Mouse (Mus musculus) neural tube, embryonic 11.5 days (tissue): ENCODE results near the gene Maml3. TPM values are rescaled to one million over a fixed set of nuclear protein-coding genes. Genes with fewer than 3 reads are reported as not detected.

ENCODE experiments used
- ATAC-seq: fragments of 200-750 bp; cut with Nextera tagmentation; 2 replicates; pipeline ENCODE4 v1.8.0; 2017; ENCODE audit warnings: moderate number of reproducible peaks, mild to moderate bottlenecking, moderate TSS enrichment, moderate library complexity; ENCODE audit not compliant: insufficient read depth, low FRiP score, low TSS enrichment
- DNase-seq: peaks from one replicate; pipeline ENCODE4 v3.0.0-alpha.2; 2015; ENCODE audit warnings: low spot score
- H3K27ac ChIP-seq: fragments of 300-500 bp; sonication (generic); 2 replicates; pipeline ENCODE4 v1.5.1; 2014; ENCODE audit warnings: low read depth, mild to moderate bottlenecking, low read length
- H3K27me3 ChIP-seq: fragments of 300-500 bp; sonication (generic); 2 replicates; pipeline ENCODE4 v1.6.1; 2014; ENCODE audit warnings: mild to moderate bottlenecking, low read length, mixed read lengths; ENCODE audit not compliant: control insufficient read depth, insufficient read depth
- H3K36me3 ChIP-seq: fragments of 300-500 bp; sonication (generic); 2 replicates; pipeline ENCODE4 v1.6.1; 2014; ENCODE audit warnings: mild to moderate bottlenecking, low read length, moderate library complexity, mixed read lengths; ENCODE audit not compliant: control insufficient read depth, insufficient read depth
- H3K4me1 ChIP-seq: fragments of 300-500 bp; sonication (generic); 2 replicates; pipeline ENCODE4 v1.6.1; 2014; ENCODE audit warnings: low read length, mixed read lengths; ENCODE audit not compliant: control insufficient read depth, insufficient read depth
- H3K4me2 ChIP-seq: fragments of 300-500 bp; sonication (generic); 2 replicates; pipeline ENCODE4 v1.6.1; 2014; ENCODE audit warnings: low read depth, mild to moderate bottlenecking, moderate library complexity
- H3K4me3 ChIP-seq: fragments of 300-500 bp; sonication (generic); 2 replicates; pipeline ENCODE4 v1.5.1; 2014; ENCODE audit warnings: low read depth, low read length
- H3K9ac ChIP-seq: fragments of 300-500 bp; sonication (generic); 2 replicates; pipeline ENCODE4 v1.6.1; 2014; ENCODE audit warnings: mild to moderate bottlenecking, low read length
- H3K9me3 ChIP-seq: fragments of 300-500 bp; sonication (generic); 2 replicates; pipeline ENCODE4 v1.6.1; 2016; ENCODE audit warnings: low read length; ENCODE audit not compliant: control insufficient read depth
- WGBS: fragments of 180-500 bp; shearing (Covaris S2); extraction: QIAGEN DNeasy Blood & Tissue Kit; methylation state at CpG from one replicate; pipeline ENCODE4 v1.1.7; 2014; 5-methylcytosine and 5-hydroxymethylcytosine counted together
- polyA plus RNA-seq: library from polyadenylated mRNA; unstranded; fragments of >200 nt; fragmentation: Nextera tagmentation; extraction: Ambion mirVana; gene quantifications from 2 replicates; pipeline ENCODE4 v1.2.1, GENCODE M21; 2014

The Maml3 gene
- polyA plus RNA-seq, 1 experiment from 2014 or later = 8.1 TPM

DNA sequence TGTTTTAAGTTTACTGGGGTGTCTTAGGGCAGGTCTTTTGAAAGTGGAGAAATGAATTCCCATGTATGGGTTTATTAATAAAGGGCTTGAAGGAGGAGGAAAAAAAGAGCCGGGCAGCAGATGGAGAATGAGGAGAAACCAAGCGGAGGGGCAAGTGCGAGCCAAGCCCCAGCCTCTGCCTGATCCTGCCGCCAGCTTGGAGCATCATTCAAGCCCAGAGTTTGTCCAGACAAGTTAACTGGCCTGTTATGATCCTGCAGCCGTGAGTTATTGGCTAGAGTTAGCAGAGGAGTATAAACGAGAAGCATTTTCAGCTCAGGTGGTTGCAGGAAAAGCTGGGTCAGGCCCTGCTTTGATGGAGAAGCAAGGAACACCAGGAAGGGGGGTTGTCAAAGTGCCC lies 418.6 kb downstream of the Maml3 start:
- DNase-seq (no peak), ATAC-seq (no peak)
- H3K4me1 ChIP-seq = no peaks in the 10 kb centered on the region
- H3K4me2 ChIP-seq = no peak overlapping the region
- WGBS = 96% methylated on average over 6 of the region's 6 CpGs
- peaks cover 8% of the 10 kb centered on the region for H3K36me3 ChIP-seq
- no peak overlapping the region for H3K27ac ChIP-seq
- no peak overlapping the region for H3K9ac ChIP-seq
- no peaks in the 10 kb centered on the region for H3K27me3 ChIP-seq
- H3K4me3 ChIP-seq = no peak overlapping the region
- H3K9me3 ChIP-seq = no peaks in the 10 kb centered on the region

DNA sequence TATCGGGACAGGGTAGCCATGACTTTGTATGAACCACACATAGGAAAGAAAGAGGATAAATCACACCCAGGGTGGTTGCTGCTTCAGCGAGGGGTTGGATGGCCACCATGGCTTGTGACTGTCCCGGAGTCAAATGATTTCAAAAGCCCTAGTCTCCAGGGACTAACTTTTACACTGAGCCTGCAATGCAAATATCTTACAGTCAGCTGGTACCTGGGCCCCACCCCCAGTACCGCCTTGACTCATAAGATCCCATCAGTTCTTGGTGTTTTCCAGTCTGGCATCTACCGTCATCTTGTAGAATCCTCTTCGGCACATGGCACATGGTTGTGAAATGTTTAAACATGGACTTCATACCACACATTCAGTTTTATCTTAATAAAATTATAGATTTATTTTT lies 419.3 kb downstream of the Maml3 start:
- H3K27ac ChIP-seq = no peak overlapping the region
- DNase-seq = no peak
- 91% methylated on average over 6 of the region's 6 CpGs for WGBS
- no peak overlapping the region for H3K9ac ChIP-seq
- no peaks in the 10 kb centered on the region for H3K27me3 ChIP-seq
- peaks cover 8% of the 10 kb centered on the region for H3K36me3 ChIP-seq
- H3K4me2 ChIP-seq = no peak overlapping the region
- H3K9me3 ChIP-seq = no peaks in the 10 kb centered on the region
- no peaks in the 10 kb centered on the region for H3K4me1 ChIP-seq
- ATAC-seq = no peak
- no peak overlapping the region for H3K4me3 ChIP-seq

DNA sequence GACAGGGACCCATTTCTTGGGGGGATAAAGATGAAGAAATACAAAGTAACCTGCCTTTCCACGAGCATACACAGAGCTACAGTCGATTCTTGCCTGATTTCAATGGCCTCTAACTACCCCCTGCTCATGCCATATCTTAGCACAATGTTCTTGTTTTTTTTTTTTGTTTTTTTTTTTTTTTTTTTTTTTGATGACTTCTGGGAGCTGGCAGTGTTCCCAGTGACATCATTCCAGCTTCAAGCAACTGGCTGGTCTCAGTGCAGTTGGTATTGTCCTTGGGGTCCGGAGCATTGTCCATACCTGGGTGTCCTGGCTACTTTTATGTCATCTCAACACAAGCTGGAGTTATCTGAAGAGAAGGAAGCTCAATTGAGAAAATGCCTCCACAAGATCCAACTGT lies 429.9 kb downstream of the Maml3 start:
- H3K27ac ChIP-seq = no peak overlapping the region
- no peak overlapping the region for H3K9ac ChIP-seq
- 91% methylated on average over 3 of the region's 3 CpGs for WGBS
- no peaks in the 10 kb centered on the region for H3K9me3 ChIP-seq
- no peaks in the 10 kb centered on the region for H3K27me3 ChIP-seq
- no peaks in the 10 kb centered on the region for H3K4me1 ChIP-seq
- DNase-seq (no peak), ATAC-seq (no peak)
- H3K4me3 ChIP-seq = no peak overlapping the region
- H3K36me3 ChIP-seq = no peaks in the 10 kb centered on the region
- H3K4me2 ChIP-seq = no peak overlapping the region

DNA sequence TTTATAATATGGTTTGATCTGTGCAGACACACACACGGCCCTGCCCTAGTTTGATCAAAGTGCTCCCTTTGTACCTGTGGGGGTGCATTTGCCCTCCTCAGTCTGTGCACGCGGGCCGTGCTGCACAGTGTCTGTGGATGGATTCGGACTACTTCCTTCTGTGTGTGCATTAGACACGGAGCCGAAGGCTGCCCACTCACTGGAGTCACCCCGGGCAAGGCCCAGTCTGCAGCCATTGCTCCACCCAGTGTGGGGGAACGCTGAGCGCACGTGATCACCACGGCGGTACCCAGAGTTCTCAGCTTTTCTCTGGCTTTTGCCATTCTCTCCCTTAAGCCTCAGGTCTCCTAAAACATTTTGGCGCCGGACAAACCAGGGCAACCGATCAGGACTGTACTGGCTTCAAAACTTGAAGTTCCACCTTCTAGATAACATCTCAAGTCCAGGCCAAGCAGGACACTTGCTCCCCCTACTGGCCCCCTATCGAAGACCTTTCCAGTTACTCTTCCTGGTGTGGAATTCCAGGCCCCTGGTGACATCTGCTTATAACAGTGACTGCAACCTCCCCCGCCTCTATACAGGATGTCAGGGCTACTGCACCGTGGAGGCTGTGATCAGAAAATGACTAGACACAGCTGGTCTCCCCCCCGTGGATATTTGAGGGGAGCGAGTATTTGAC lies 431.3 kb downstream of the Maml3 start:
- H3K9ac ChIP-seq = no peak overlapping the region
- H3K36me3 ChIP-seq = no peaks in the 10 kb centered on the region
- H3K4me3 ChIP-seq = no peak overlapping the region
- H3K27me3 ChIP-seq = no peaks in the 10 kb centered on the region
- ATAC-seq (no peak), DNase-seq (peak; percentile 49)
- H3K27ac ChIP-seq = no peak overlapping the region
- H3K9me3 ChIP-seq = no peaks in the 10 kb centered on the region
- H3K4me2 ChIP-seq = no peak overlapping the region
- no peaks in the 10 kb centered on the region for H3K4me1 ChIP-seq
- WGBS = 73% methylated on average over 21 of the region's 21 CpGs

DNA sequence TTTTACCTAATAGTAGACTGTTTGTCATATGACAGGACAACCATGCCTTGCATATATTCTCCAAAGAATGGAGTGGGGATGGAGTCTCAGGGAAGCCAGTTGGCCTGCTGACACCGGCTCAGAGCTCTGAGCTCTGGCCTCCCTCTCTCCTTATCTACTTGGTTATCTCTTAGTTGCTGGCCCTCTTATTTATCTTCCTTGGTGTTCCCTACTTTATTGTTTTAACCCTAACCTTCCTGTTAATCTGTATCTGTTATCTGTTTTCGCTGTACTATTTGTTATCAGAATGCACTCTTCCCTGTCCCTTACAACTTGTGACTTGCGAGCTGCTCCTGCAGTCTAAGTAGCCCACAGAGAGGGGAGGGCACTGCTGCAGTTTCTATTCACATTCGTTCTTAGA lies 432.2 kb downstream of the Maml3 start:
- H3K9me3 ChIP-seq = no peaks in the 10 kb centered on the region
- no peaks in the 10 kb centered on the region for H3K4me1 ChIP-seq
- H3K27ac ChIP-seq = no peak overlapping the region
- H3K4me3 ChIP-seq = no peak overlapping the region
- no peaks in the 10 kb centered on the region for H3K36me3 ChIP-seq
- no peaks in the 10 kb centered on the region for H3K27me3 ChIP-seq
- DNase-seq (no peak), ATAC-seq (no peak)
- H3K9ac ChIP-seq = no peak overlapping the region
- no peak overlapping the region for H3K4me2 ChIP-seq
- 69% methylated on average over 4 of the region's 4 CpGs for WGBS

DNA sequence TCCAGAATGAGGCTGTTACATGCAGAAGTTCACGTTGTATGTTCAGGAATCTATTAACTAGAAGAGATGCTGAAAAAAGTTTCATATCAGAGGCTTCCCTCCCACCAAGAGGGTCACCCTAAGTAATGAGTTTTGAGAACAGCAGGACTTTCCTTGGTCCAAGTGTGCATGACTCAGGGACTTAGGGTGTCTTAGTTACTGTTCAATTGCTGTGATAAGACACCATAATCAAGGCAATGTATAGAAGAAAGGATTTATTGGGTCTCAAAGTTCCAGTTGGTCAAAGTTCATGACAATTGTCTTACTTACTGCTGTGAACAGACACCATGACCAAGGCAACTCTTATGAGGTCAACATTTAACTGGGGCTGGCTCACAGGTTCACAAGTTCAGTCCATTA lies 433.8 kb downstream of the Maml3 start:
- H3K4me3 ChIP-seq = no peak overlapping the region
- H3K36me3 ChIP-seq = no peaks in the 10 kb centered on the region
- 88% methylated on average over 1 of the region's 1 CpGs for WGBS
- no peaks in the 10 kb centered on the region for H3K27me3 ChIP-seq
- no peak overlapping the region for H3K27ac ChIP-seq
- no peak overlapping the region for H3K4me2 ChIP-seq
- no peak for ATAC-seq
- no peaks in the 10 kb centered on the region for H3K4me1 ChIP-seq
- DNase-seq = no peak
- no peak overlapping the region for H3K9ac ChIP-seq
- no peaks in the 10 kb centered on the region for H3K9me3 ChIP-seq

DNA sequence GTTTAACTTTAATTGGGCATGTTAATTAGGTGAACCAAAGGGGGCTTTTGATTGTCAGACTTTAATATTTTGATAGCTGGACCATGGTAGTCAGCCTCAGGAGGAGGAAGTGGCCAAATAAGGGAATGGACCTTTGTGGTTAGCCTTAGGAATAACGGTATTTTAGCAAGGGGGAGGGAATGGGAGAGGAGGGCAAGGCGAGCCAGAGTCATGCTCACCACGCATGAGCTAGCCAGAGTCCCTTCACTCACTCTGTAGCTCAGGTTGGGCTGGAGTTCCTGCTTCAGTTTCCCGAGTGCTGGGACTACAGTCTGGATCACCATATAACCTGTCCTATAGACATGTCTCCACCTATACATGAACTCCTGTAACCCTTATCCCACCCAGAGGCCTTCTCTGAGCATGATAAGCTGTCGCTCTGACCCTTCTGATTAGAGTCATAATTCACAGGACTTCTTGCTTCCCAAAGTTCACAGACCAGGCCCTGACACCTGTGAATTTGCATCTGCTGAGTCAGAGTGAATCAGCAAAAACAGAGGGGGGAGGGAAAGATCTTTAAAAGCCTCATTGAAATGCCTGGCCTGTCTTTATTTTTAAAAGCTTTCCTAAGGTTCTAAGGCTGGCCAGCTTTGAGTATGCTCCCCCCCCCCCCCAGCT lies 434.3 kb downstream of the Maml3 start:
- no peak for ATAC-seq
- WGBS = 77% methylated on average over 5 of the region's 5 CpGs
- H3K9me3 ChIP-seq = no peaks in the 10 kb centered on the region

DNA sequence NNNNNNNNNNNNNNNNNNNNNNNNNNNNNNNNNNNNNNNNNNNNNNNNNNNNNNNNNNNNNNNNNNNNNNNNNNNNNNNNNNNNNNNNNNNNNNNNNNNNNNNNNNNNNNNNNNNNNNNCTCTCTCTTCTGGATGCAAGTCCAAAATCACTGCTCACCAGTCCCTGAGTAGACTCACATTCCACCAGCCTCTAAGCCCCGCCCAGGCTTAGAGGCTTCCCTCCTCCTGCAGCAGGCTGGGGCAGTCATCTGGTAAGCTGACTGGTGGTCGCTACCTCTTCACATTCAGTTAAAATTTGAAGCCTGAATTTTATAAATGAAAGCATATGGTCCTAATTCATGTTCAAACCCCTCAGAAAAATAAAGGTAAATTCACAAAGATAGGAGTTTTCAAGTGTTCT lies 436.3 kb downstream of the Maml3 start:
- DNase-seq (no peak), ATAC-seq (no peak)
- H3K4me3 ChIP-seq = no peak overlapping the region
- H3K27me3 ChIP-seq = no peaks in the 10 kb centered on the region
- H3K4me2 ChIP-seq = no peak overlapping the region
- no peaks in the 10 kb centered on the region for H3K9me3 ChIP-seq
- no peaks in the 10 kb centered on the region for H3K36me3 ChIP-seq
- H3K27ac ChIP-seq = no peak overlapping the region
- WGBS = 47% methylated on average over 2 of the region's 2 CpGs
- no peaks in the 10 kb centered on the region for H3K4me1 ChIP-seq
- H3K9ac ChIP-seq = no peak overlapping the region

More for the DNA sequence above, 434.3 kb downstream of the Maml3 start:
- H3K27ac ChIP-seq = no peak overlapping the region
- H3K4me2 ChIP-seq = no peak overlapping the region
- H3K4me3 ChIP-seq = no peak overlapping the region
- H3K36me3 ChIP-seq = no peaks in the 10 kb centered on the region
- no peak for DNase-seq
- H3K27me3 ChIP-seq = no peaks in the 10 kb centered on the region
- no peak overlapping the region for H3K9ac ChIP-seq
- H3K4me1 ChIP-seq = no peaks in the 10 kb centered on the region

DNA sequence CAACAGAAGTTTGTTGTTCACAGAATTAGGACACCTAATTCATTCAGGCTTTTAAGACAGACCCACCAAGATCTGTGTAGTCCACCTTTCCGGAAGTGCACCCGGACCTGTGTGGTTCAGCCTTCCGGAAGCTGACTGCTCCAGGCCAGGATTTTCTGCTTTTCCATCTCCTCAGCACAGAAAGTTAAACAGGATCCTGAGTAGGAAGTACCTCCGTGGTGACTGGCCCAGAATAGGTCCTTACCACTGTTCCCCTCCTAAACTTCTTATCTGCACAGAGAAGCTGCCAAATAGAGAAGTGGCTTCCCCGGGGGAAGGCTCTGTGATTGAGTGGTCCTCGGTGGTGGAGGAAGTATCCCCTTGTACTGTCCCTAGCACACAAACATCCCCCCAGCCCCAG lies 442.3 kb downstream of the Maml3 start:
- no peak for ATAC-seq
- no peak overlapping the region for H3K9ac ChIP-seq
- no peak overlapping the region for H3K4me3 ChIP-seq
- WGBS = 77% methylated on average over 6 of the region's 6 CpGs
- H3K27ac ChIP-seq = no peak overlapping the region
- H3K4me1 ChIP-seq = no peaks in the 10 kb centered on the region
- no peaks in the 10 kb centered on the region for H3K9me3 ChIP-seq
- DNase-seq = no peak
- no peaks in the 10 kb centered on the region for H3K36me3 ChIP-seq
- no peak overlapping the region for H3K4me2 ChIP-seq
- no peaks in the 10 kb centered on the region for H3K27me3 ChIP-seq
